Mouse (Mus musculus) stomach, postnatal 0 days (tissue): ENCODE results near the gene Pard6a.

ENCODE experiments used
- CTCF ChIP-seq: IDR thresholded peaks from 2 replicates; pipeline ENCODE4 v1.5.1; 2016; ENCODE audit warnings: antibody characterized with exemption, low read depth, mild to moderate bottlenecking, moderate library complexity
- EP300 ChIP-seq: optimal IDR thresholded peaks from 2 replicates; pipeline ENCODE3; 2016; ENCODE audit warnings: antibody characterized with exemption

- TF ChIP-seq CTCF, result no peak
- TF ChIP-seq EP300, result no peak
These were observed 14.4 kb upstream of the Pard6a start for GRCm38 (mm10) chr8:105686551-105686950.
